Mouse (Mus musculus) natural killer cell, adult 2 months (primary cell): ENCODE results near the gene Stra8.
A peak's percentile ranks its signal among the peaks of the same experiment; 100 is the strongest.

Experiments used
- DNase-seq, 2 experiments: peaks; one replicate each; pipeline ENCODE4 v3.0.0; 2022; ENCODE audit warnings: low spot score in 2 of 2

Gene Stra8

GRCm38 (mm10) chr6:34903441-34903840 is 16.5 kb upstream of the Stra8 start:
- no peak for DNase-seq

GRCm38 (mm10) chr6:34903851-34904250 is 16.1 kb upstream of the Stra8 start:
- DNase-seq: no peak

- DNase-seq: no peak
These were observed 15.6 kb upstream of the Stra8 start for GRCm38 (mm10) chr6:34904361-34904760.

DNA sequence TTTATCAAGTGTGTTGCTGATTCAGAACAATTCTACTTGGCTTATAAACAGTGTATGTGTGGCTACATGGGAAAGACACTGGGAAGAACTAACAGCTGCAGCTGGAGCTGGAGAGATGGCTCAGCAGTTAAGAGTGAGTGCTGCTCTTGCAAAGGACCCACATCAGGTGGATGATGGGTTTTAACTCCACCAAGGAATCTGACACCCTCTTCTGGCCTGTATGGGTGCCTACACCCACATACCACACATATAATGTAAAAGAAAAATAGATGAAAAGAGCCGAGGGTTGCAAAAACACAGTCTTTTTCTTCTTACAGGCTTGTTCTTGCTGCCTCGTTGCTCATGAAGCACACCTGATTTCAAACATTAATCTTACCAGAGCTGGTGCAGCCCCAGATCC is 13.8 kb upstream of the Stra8 start:
- no peak for DNase-seq

DNA sequence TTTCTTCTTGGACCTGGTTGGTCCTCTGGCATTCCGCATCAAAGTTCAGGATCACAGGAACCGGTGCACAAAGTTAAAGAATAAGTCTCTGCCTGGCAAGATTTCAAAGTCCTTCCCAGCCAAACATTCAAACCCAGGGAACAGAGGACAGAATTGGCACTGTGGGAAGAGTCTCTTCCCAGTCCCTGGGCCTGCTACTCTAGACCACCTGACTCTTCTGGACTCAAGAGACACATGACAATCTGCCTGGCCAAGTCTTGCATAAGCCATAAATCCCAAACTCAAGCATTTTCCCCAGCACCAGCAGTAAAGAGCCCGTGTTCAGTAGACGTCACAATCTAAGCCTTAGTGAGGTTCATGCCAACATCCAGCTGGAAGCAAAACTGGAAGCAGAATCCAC is 13.3 kb upstream of the Stra8 start:
- DNase-seq: no peak

- no peak for DNase-seq
These were observed 12.8 kb upstream of the Stra8 start for GRCm38 (mm10) chr6:34907121-34907614.

DNA sequence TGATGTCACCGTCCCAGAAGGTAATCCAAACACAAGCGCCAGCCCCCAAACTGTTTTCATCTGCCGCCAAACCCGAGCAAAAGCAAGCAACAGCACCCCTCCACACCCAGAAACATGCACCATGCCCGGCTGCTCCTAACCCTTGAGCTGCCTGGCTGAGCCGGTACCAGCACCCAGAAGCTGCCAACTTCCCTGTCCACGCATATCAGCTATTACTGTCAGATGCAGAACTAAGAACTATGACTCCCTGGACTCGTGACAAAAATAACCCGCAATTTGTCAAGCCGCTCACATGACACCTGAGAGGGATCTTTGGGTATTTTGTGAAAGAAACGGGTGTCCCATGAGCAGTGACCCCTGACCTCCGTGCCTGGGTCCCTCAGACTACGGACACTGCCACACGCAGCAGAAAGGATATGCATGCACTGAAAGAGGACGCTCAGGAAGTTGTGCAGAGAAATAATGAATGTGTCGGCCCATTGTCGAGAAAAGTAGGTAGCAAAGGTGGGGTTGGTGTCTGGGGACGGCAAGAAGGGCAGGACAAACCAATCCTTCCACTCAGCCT is 12.2 kb upstream of the Stra8 start:
- no peak for DNase-seq

- no peak for DNase-seq
These were observed 10.2 kb upstream of the Stra8 start for GRCm38 (mm10) chr6:34909631-34910345.

DNA sequence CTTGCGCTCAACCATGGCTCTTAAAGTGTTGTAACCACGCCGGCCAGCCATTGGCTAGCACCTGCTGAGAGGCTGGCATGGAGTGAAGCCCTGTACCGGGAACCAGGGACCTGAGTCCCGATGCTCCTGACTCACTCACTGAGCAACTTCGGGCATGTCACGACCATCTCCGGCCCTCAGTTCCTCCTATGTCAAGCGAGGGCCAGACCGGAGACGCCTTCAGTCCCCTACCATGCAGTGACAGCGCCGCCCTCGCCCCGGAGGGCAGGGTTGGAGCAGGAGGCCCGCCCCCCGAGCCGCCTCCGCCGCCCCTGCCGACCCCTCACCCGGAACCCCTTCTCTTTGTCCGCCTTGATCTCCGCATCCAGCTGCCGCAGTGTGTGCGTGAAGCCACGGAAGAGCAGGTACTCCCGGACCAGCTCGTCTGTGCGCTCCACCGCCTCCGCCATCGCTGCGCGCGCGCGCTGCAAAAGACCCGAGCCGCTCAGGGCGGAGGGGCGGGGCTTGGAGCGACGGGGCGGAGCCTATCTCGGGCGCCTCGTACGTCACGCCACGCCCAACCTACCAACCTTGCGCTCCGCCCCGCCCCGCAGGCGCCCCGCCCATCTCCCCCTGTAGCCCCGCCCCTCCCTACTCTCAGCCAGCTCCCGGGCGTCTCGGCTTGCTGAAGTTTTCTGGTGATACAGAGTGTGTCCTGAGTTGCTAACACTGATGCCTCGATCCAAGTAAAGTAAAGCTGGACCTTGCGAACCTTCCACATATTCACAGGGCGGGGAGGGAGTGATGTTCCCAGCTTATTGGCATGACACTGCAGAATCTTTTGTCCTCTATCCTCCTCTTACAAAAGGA is 9.4 kb upstream of the Stra8 start, which contains the start of gene Wdr91:
Gene Wdr91 (minus strand): TSS at position 506 of the 849 bp plus-strand sequence.
- DNase-seq: peak; percentile 89 to 93

GRCm38 (mm10) chr6:34913341-34914040 is 6.5 kb upstream of the Stra8 start:
- no peak for DNase-seq

- DNase-seq: no peak
These were observed 5.5 kb upstream of the Stra8 start for GRCm38 (mm10) chr6:34914462-34914861.

GRCm38 (mm10) chr6:34919146-34919545 is 817 bp upstream of the Stra8 start:
- DNase-seq: no peak

DNA sequence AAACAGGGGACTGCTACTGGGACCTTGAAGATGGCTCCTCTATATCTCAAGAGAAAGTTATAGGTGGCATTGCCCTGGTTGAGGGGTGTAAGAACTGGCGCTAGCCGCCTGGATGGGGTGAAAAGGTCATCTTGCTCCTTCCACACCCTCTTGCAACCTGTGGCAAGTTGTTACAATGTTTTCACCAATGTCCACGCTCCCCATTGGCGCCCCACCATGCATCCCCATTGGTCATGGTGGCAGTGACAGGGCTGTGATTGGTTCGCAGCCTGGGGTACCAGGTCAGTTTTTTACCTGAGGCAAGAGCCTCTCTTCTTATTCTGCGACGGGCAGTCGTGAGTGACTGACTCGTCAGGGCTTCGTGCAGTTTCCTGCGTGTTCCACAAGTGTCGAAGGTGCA is 668 bp downstream of the Stra8 start:
- DNase-seq: no peak

- peak; percentile 13 to 42 for DNase-seq
These were observed 2.0 kb downstream of the Stra8 start for GRCm38 (mm10) chr6:34921941-34922340.

DNA sequence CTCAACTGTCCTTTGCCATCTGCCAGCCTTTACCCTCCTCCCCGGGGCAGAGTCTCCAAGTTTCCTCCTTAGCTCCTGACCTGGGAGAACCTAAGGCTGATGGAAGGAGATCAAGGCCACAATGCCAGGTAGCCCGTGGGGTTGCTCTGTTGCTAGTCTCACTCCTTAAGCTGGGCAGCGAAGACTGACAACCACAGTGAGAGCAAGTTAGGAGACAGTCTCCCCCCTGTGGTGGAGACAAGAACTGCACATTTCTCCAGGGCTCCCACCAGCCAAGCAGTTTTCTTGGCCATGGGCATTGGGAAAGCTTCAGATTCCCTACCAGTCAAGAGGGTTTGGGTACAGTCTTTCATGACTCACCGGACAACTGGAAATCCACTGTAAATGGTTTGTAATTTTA is 7.2 kb downstream of the Stra8 start:
- DNase-seq: peak; percentile 49 to 61

DNA sequence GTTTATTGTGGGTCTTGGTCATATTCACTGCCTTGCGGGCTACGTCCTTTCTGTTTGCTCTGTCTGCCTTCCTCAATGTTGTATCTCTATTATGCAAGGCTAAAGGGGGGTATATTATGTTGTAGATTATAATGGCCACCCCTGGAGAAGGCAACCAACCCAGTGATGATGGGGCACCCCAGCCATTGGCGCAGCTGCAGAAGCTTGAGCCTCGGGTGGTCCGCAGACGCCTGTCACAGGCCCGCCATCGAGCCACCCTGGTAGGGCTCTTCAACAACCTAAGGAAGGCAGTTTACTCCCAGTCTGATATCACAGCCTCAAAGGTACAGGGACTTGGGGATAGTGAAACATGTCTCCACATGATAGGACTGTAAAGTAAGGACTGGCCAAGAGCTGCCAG is 7.6 kb downstream of the Stra8 start:
- no peak for DNase-seq

- no peak for DNase-seq
These were observed 12.7 kb downstream of the Stra8 start for GRCm38 (mm10) chr6:34932633-34933032.

- no peak for DNase-seq
These were observed 16.8 kb downstream of the Stra8 start for GRCm38 (mm10) chr6:34936743-34937142.

DNA sequence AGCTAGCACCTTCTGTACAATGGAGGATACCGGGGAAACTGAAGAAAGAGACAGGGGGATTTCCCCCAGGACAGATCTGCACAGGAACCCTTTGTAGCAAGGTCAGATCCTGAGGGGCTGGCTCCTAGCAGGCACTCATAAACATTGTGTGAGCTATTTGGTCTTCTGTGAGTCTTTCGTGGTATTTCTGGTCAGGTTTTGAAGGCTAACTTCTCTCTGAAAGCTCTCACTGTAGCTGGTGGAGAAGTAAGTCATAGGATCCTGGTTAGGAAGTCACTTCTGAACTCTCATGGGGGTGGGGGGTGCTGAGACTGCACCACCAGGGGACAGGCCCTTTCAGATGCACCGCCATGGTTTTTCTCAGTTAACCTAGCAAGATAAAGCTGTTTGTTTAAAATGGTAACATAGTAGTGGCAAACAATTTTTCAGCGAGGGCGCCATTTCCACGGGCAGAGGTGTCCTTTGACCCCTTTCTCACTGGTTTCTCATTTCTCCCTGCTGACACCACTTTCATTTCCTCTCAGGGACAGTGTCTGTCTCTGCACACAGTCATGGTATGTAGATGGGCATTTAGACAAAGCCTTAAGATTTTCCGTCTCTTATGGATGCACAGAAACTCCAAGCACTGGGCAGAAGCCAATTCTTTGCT is 18.4 kb downstream of the Stra8 start:
- no peak for DNase-seq

- no peak for DNase-seq
These were observed 19.0 kb downstream of the Stra8 start for GRCm38 (mm10) chr6:34938929-34939325.

DNA sequence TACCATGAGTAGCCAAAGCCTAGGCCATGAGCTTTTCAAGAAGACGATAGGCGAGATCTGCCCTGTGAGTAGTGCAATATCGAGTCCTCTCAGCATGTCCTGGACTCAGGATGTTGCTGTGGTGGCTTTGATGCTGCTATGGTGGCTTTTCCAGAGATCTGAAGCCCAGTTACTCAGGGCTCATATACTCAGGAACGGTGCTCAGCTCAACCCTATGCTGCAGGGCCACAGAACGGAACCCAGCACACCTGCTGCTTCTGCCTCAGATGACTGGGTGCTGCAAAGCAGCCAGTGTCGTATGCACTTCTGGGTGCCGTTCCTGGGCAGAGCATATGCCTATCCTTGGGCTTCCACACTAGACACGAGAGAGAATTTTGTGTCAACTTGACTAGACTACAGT is 19.5 kb downstream of the Stra8 start:
- DNase-seq: no peak
